Mouse (Mus musculus): Measurements from ENCODE around the gene Anp32a.

Anp32a gene

GRCm38 (mm10) chr9:62369172-62369571 is 28.1 kb downstream of the Anp32a start:
- no peak for DNase-seq (ENCODE audit: low spot score)

GRCm38 (mm10) chr9:62370186-62370585 is 29.1 kb downstream of the Anp32a start:
- no peak for DNase-seq (ENCODE audit: low spot score)

- no peak for DNase-seq (ENCODE audit: low spot score)
Measured at GRCm38 (mm10) chr9:62370648-62371280, 29.7 kb downstream of the Anp32a start.

GRCm38 (mm10) chr9:62371745-62372555 is 30.9 kb downstream of the Anp32a start:
- DNase-seq (ENCODE audit: low spot score) = no peak

- DNase-seq (ENCODE audit: low spot score) = no peak
Measured at GRCm38 (mm10) chr9:62372556-62373221, 31.6 kb downstream of the Anp32a start.

GRCm38 (mm10) chr9:62373222-62374123 is 32.4 kb downstream of the Anp32a start:
- DNase-seq (ENCODE audit: low spot score) = no peak

GRCm38 (mm10) chr9:62374276-62374675 is 33.2 kb downstream of the Anp32a start:
- DNase-seq (ENCODE audit: low spot score) = no peak

GRCm38 (mm10) chr9:62377897-62378296 is 36.8 kb downstream of the Anp32a start:
- DNase-seq (ENCODE audit: low spot score) = no peak

GRCm38 (mm10) chr9:62380351-62380750 is 39.3 kb downstream of the Anp32a start:
- no peak for DNase-seq (ENCODE audit: low spot score)

- DNase-seq (ENCODE audit: low spot score) = no peak
Measured at GRCm38 (mm10) chr9:62381402-62381913, 40.4 kb downstream of the Anp32a start.

GRCm38 (mm10) chr9:62382519-62383084 is 41.5 kb downstream of the Anp32a start:
- DNase-seq (ENCODE audit: low spot score) = no peak

GRCm38 (mm10) chr9:62385062-62385461 is 44.0 kb downstream of the Anp32a start:
- DNase-seq (ENCODE audit: low spot score) = no peak

GRCm38 (mm10) chr9:62385727-62386518 is 44.8 kb downstream of the Anp32a start:
- DNase-seq (ENCODE audit: low spot score) = no peak

- no peak for DNase-seq (ENCODE audit: low spot score)
Measured at GRCm38 (mm10) chr9:62389735-62390134, 48.6 kb downstream of the Anp32a start.

GRCm38 (mm10) chr9:62393531-62393930 is 52.4 kb downstream of the Anp32a start:
- DNase-seq (ENCODE audit: low spot score) = no peak

- DNase-seq (ENCODE audit: low spot score) = no peak
Measured at GRCm38 (mm10) chr9:62394163-62394562, 53.1 kb downstream of the Anp32a start.

GRCm38 (mm10) chr9:62400531-62401170 is 59.6 kb downstream of the Anp32a start:
- no peak for DNase-seq (ENCODE audit: low spot score)

GRCm38 (mm10) chr9:62401589-62401988 is 60.5 kb downstream of the Anp32a start:
- DNase-seq (ENCODE audit: low spot score) = no peak

GRCm38 (mm10) chr9:62406423-62407013 is 65.4 kb downstream of the Anp32a start:
- DNase-seq (ENCODE audit: low spot score) = no peak
